Mouse (Mus musculus): ENCODE data around the gene Dnah6. TPM values are rescaled to one million over a fixed set of nuclear protein-coding genes. Genes with fewer than 3 reads are reported as not detected.

Dnah6 gene
- 0.45 and 0.48 TPM in 2 replicates for polyA plus RNA-seq (2012; rRNA removed)

- DNase-seq (ENCODE audit: low read depth) = no peak
Observed at GRCm38 (mm10) chr6:73221189-73221957, at the start of gene Dnah6. Gene Dnah6 (minus strand): TSS chr6:73221651.

GRCm38 (mm10) chr6:73269374-73269773 is 47.9 kb upstream of the Dnah6 start:
- no peak for DNase-seq (ENCODE audit: low read depth)

- DNase-seq (ENCODE audit: low read depth) = no peak
Observed at GRCm38 (mm10) chr6:73267738-73268311, 46.4 kb upstream of the Dnah6 start.

GRCm38 (mm10) chr6:73264801-73265200 is 43.4 kb upstream of the Dnah6 start:
- no peak for DNase-seq (ENCODE audit: low read depth)

- DNase-seq (ENCODE audit: low read depth) = no peak
Observed at GRCm38 (mm10) chr6:73260110-73260509, 38.7 kb upstream of the Dnah6 start.

GRCm38 (mm10) chr6:73257068-73257467 is 35.6 kb upstream of the Dnah6 start:
- DNase-seq (ENCODE audit: low read depth) = no peak

- no peak for DNase-seq (ENCODE audit: low read depth)
Observed at GRCm38 (mm10) chr6:73254307-73255228, 33.1 kb upstream of the Dnah6 start.

GRCm38 (mm10) chr6:73253584-73253983 is 32.1 kb upstream of the Dnah6 start:
- no peak for DNase-seq (ENCODE audit: low read depth)

- DNase-seq (ENCODE audit: low read depth) = no peak
Observed at GRCm38 (mm10) chr6:73253006-73253405, 31.6 kb upstream of the Dnah6 start.

GRCm38 (mm10) chr6:73252396-73252795 is 30.9 kb upstream of the Dnah6 start:
- DNase-seq (ENCODE audit: low read depth) = no peak

- no peak for DNase-seq (ENCODE audit: low read depth)
Observed at GRCm38 (mm10) chr6:73251336-73251735, 29.9 kb upstream of the Dnah6 start.

- no peak for DNase-seq (ENCODE audit: low read depth)
Observed at GRCm38 (mm10) chr6:73249851-73250250, 28.4 kb upstream of the Dnah6 start.

- DNase-seq (ENCODE audit: low read depth) = no peak
Observed at GRCm38 (mm10) chr6:73249049-73249422, 27.6 kb upstream of the Dnah6 start.

GRCm38 (mm10) chr6:73248237-73249048 is 27.0 kb upstream of the Dnah6 start, which contains the start of gene Suclg1:
Gene Suclg1 (plus strand): TSS chr6:73248382.
- no peak for DNase-seq (ENCODE audit: low read depth)

- no peak for DNase-seq (ENCODE audit: low read depth)
Observed at GRCm38 (mm10) chr6:73247452-73247851, 26.0 kb upstream of the Dnah6 start.

GRCm38 (mm10) chr6:73246821-73247220 is 25.4 kb upstream of the Dnah6 start:
- DNase-seq (ENCODE audit: low read depth) = no peak

GRCm38 (mm10) chr6:73235650-73236049 is 14.2 kb upstream of the Dnah6 start:
- no peak for DNase-seq (ENCODE audit: low read depth)

- DNase-seq (ENCODE audit: low read depth) = no peak
Observed at GRCm38 (mm10) chr6:73234302-73234900, 12.9 kb upstream of the Dnah6 start.

GRCm38 (mm10) chr6:73233202-73233726 is 11.8 kb upstream of the Dnah6 start:
- DNase-seq (ENCODE audit: low read depth) = no peak

GRCm38 (mm10) chr6:73232152-73232584 is 10.7 kb upstream of the Dnah6 start:
- DNase-seq (ENCODE audit: low read depth) = no peak

GRCm38 (mm10) chr6:73228881-73229280 is 7.4 kb upstream of the Dnah6 start:
- DNase-seq (ENCODE audit: low read depth) = no peak
